Mouse (Mus musculus) c-Kit-positive CD71-positive TER-119-positive erythroid progenitor cells, embryonic 14.5 days (primary cell): ENCODE measurements around the gene Erbin.
A peak's percentile ranks its signal among the peaks of the same experiment; 100 is the strongest.

Experiments used
- DNase-seq: peaks from one replicate; pipeline ENCODE4 v3.0.0-alpha.2; 2013; ENCODE audit warnings: low spot score

Erbin gene

DNA sequence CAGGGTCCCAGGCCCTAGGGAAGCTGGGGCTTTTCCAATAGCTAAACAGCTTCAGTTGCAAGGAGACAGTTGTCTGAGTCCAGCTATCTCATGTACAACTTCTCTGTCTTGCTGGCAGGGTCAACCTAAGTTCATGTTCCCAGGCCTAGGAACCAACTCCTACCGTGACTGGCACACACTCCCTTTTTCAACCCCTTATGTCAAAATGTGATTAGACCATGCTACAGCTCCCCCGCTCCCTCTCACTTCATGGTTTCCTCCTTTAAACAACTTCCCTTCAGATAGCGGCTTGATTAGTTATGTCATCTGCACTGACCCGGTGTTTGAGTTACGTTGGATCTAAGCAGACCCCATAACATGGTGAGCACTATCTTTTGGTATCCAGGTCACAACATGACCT is 112.8 kb downstream of the Erbin start:
- no peak for DNase-seq

- DNase-seq: no peak
Measured at GRCm38 (mm10) chr13:103806210-103806851, 114.0 kb downstream of the Erbin start.

DNA sequence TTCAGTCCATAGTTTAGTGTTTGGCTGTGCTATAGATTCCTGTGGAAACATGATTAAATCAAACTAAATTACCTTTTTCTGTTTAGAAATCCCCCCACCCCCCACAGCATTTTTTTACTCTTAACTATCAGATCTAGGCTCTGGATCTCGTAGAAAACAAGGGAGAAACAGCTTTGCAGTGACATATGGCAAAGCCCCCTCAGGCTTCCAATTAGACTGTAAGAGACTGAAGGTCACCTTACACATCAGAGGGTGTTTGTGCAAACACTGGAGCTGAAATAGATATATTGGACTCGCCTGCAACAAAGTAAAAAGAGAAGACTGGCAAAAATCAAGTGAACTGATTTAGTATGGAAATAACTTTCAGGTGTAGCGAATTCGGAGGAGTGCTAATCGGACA is 116.6 kb downstream of the Erbin start:
- no peak for DNase-seq

GRCm38 (mm10) chr13:103801021-103801420 is 119.3 kb downstream of the Erbin start:
- no peak for DNase-seq

DNA sequence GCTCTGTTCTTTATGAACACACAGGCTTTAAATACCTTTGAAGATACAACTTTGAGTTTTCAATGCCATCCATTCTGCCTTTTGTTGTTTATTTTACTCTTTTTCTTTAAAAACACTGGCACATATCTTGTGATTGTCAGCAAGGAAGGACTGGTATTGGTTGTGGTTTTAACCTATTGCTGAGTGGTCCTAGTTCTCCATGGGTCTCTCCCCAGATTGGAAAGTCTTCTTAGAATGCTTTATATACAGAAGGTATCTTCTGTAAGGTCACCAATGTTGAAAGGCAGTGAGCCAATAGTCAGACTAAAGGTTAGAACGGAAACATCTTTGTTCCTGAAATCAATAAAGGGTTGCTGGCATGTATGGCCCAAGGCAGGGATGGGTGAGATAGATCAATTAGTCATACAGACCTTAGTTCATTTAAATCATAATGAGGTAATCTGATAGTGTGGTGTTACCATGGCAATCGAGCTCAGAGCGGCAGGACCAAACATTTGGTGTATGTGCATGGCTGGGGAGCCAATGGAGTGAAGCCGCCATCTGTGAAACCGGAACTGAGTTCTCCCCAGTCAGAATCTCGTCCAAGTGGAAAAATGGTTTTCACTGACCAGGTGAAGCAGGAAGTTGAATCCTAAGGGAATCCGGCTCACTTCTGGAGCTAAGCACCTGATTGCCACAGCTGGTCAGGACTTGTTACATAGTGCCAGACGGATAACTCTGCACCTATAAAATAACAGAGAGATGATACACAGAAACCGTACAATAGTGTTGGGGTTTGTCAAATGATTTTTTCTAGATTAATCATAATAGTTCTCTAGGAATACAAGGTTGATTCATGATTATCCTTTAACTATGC is 125.4 kb downstream of the Erbin start:
- no peak for DNase-seq

DNA sequence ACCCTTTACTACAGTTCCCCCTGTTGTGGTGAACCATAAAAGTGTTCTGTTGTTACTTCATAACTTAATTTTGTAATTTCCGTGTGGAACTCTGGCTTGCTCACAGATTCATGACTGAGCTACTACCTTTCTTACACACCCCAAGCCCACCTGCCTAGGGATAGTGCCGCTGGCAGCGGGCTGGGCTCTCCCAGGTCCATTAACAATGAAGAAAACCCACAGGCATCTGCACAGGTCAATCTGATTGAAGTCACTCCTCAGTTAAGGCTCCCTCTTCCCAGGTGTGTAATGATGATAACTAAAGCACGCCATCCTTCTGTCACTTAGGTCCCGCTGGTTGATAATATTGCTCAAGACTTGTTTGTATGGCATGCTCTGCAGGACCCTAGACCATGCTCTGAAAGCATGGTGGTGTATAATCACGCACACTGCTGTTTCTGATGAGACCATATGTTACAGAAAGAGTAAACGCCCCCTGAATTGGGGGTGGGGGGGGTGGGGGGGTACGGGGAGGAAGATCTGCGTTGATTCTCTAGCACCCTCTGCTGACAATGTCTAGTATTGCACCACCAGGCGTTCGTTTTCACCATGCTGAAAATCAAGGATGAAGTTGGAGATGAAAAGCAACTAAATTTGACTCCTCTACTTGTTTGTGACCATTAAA is 140.3 kb downstream of the Erbin start:
- DNase-seq: peak; percentile 38

DNA sequence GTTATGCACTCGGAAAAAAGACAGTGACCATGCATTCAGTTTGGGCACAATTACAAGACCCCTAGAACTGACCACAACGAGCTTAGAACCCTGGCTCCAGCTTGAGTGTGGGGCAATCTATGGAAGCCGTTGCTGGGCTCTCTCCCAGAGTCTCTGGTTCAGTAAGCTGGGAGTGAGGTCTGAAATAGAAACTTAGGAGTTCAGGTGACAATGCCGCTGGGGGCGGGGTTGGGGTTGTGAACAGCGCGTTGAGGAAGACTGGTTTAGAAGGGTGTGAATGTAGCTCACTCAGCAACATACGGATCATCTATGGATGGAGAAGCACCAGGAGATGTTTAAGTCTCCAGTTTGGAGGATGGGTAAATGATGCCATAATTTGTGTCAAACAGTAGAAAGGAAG is 143.2 kb downstream of the Erbin start:
- DNase-seq: no peak

GRCm38 (mm10) chr13:103774119-103774757 is 146.1 kb downstream of the Erbin start, which contains the start of gene Srek1:
Gene Srek1 (minus strand): TSS chr13:103774608.
- DNase-seq: peak; percentile 87

DNA sequence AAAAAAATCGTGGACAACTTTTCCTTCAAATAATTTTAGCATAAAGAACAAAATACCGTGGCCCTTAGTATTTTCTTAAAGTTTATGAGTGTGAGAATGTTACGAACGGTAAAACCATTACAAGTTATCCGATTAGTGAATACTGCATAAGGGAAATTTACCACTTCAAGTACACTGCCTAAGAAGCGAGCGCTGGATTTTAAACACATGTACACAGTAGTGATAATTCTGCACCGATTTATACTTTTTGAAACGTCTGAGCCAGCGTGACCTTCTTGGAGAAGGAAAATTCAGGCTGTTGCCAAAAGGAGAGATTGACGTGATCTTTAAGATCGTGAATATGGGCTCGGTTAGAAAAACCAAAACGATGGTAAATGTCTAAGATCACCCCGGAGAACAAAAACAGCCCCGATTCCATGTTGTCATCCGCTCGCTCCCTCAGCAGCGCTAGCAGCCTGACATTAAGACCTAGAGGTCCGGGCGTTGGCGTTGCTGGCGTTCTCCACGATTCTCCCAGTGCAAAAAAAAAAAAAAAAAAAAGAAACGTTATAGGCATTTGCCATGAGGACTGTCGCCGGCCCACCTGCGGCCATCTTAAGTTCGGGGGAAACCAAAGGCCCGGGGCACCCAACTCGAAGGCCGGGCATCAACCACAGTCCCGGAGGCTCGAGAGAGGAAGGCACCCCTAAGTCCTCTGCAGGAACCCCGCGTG is 146.8 kb downstream of the Erbin start:
- DNase-seq: no peak

- DNase-seq: no peak
Measured at GRCm38 (mm10) chr13:103772917-103773316, 147.4 kb downstream of the Erbin start.

DNA sequence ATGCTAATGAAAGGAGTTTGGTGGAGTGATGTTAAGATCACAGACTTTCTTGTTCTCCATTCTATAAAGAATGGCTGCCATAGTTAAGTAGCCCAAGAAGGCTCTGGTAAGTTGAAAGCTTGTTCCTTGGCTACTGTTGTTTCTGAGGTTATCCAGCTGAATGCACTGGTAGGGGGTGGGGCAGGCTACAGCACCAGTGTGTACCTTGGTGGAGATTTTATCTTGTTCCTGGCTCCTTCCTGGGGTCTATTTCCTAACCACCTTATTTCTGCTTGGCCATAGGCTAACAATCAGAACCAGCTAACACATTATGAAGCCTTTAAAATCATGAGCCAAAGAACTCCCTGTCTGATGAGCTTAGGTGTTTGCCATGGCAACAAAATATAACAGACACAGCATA is 149.5 kb downstream of the Erbin start:
- no peak for DNase-seq
